Mouse (Mus musculus) right cerebral cortex, postnatal 36 days (tissue): Measurements from ENCODE around the gene Glis1.
A peak's percentile ranks its signal among the peaks of the same experiment; 100 is the strongest.

Source experiments
- DNase-seq, 2 experiments: peaks; one replicate each; pipeline ENCODE4 v3.0.0; 2022; ENCODE audit warnings: low spot score in 2 of 2, mixed read lengths in 1 of 2

The Glis1 gene

DNA sequence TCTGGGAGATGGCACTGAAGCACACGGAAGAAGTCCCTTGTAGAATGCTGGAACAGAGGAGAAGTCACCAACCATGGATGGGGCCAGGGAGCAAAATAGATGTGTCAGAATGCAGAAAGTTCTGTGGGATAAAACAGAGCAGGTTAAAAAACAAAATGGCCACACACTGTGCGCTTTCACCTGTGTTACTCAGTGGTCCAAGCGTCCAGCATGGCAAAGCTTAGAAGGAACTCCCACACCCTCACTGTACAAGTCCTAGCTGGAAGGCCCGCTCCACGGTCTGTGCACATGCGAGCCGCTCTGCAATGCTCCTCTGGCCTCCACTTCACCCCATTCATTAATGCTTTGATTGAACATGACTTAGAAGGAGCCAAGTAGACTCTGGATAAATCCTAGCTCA, 81.2 kb downstream of the Glis1 start:
- DNase-seq, result no peak

DNA sequence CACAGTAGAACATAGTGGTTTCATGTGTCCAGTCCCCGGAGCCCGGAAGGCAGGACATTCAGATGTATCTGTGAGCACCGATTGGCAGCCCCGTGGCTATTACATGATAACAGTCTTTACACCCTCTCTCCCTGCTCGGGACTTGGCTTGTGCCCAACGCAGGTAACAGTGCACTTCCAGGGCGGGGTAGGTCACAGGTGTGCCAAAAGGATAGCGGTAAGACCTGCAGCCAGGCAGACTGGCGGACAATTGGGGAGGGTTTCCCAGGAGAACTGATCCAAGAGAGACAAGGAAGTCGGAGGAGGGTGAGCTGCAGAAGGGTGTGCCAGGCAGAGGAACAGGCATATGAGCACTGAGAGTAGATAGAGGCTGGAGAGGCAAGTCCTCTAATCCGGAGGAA, 84.4 kb downstream of the Glis1 start:
- DNase-seq, result no peak

DNA sequence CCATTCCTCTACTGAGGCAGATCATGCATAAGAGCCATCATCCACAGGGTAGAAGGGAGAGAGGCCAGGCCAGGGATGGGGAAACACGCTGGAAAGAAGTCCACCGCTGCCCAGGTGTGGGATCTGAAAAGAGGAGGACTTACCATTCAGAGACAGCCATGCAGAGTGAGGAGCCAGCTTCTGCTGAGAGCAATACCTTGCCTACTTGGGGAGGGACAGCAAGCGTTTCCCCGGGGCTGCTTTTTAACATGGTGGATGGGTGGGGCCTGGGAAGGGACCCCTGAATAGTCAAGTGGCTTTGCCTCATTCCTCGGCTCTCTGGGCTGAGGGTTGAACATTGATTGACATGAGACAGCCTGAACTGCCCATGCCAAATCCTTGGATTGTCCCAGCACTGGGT, 85.7 kb downstream of the Glis1 start:
- no peak for DNase-seq

DNA sequence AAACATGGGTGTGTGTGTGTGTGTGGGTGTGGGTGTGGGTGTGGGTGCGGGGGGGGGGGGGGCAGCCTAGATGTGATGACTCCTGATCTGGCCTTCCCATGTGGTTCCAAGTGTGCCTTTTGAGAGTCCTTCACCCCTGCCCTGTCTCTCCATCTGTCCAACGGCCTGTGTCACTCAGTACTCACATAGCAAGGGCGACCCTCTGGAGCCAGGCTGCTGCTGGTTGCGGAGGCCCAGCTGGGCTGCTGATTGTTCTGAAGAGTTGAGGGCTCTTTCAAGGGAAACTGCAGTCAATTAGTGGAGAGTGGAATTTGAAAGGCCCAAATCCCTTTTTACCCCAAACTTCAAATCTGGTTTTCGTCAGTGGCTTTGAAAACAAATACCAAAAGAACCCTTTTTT, 86.4 kb downstream of the Glis1 start:
- DNase-seq, result no peak

DNA sequence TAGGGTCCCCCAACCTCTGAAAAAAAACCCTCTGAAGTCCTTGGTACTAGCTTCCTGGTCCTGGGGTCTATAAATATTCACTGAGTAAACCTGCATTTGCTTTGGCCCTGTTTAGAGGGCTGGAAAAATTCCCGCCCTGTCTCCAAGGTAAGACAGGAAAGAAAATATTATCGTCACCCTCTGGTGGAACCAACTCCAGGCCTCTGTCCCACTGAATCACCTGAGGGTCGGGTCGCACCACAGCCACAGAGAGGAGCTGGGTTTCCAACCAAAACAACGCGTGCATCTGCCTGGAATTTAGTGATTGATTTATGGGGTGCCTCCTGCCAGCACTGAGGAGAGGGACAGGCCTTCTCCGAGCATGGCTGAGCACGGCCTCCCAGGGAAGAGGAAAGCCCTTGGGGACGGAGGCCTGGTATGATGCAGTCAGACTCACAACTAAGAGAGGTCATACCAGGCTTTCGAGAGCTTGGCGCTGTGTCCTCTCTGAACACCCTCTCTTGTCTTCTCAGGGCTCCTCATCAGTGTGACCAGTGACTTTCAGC, 89.3 kb downstream of the Glis1 start:
- DNase-seq, result no peak

DNA sequence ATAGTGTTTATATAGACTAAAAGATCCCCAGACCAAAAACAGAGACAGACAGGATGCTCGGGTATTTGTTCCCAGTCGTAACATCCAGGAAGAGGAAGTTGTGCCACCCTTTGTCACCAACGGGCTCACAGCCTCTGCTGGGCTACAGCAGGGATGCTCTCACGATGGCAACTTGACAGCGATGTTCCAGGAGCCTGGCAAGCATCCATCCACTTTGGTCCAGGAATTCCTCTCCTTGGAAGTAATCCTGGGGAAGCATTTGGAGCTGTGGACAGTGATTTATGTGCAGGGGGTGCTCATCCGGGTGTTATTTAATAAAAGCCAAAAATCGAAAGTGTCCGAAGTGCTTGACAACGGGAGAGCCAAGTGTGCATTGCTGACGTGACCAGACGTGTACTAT, 100.7 kb downstream of the Glis1 start:
- DNase-seq, result no peak

DNA sequence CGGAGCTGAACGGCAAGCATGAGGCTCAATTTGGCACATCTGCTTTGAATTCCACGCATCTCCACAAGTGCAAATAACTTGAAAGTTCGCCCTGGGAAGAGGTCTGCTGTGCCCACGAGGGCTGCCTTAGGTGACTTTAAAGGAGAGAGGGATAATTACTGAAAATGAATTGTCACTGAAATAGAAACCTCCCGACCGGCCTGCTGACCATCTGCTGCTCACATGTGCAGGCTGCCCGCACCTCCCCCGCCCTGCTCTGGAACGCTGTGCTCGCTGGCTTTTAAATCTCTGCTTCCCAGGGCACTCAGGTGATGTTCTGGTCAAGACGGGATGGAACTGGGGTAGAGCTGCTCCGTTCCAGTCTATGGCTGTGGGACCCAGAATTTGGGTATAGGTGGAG, 103.7 kb downstream of the Glis1 start:
- no peak for DNase-seq

DNA sequence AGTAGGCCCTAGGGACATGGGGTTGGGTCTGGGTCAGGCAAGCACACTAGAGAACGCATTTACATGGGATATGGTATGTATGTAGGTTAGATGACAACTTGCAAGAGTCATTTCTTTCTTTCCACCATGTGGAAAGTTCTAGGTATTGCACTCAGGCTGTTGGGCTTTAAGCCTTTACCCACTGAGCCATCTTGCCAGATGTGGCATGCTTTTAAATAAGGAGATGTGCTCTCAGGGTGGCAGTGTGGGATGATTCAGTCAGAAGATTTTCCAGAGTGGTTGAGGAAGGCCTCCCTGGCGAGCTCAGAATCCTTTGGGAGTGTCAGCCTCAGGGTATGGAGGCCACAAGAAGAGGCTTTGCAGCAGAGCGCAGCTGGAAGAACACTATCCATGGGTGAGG, 104.2 kb downstream of the Glis1 start:
- DNase-seq, result no peak

DNA sequence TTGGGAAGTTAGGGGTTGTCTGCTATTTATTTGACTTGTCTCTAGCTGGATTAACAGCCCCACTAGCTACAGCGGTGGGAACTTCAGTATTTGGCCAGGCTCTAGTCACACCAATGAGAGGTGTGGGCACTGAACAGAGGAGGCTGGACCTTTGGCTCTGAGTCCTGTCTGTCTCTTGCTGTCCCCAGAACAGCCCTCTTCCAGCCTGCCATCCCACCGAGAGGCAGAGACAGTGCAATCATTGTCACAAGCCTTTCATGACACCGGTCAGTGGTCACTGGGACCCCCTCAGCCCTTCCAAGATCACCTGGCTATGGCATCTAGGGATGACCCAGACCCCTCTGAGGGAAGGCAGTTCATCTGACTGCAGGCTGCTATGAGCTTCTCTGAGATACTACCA, 104.6 kb downstream of the Glis1 start:
- DNase-seq, result no peak

DNA sequence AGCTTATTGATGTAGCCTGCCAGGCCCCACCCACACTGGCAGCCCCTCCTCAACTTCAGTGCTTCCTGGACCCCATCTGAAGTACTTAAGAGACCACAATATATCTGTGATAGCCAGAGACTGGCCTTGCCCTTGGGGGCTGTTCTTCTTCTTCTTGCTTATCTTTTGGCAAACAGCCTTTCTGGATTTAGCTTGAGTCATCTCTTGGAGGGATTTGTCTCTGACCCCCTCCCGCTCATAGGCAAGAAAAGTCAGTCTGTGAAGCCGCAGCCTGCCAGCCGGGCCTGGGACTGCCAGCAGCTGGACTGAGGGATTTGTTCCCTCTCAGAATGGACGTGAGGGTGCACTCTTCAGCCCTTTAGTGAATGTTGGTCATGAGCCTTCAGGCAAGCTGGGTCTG, 107.4 kb downstream of the Glis1 start:
- no peak for DNase-seq

DNA sequence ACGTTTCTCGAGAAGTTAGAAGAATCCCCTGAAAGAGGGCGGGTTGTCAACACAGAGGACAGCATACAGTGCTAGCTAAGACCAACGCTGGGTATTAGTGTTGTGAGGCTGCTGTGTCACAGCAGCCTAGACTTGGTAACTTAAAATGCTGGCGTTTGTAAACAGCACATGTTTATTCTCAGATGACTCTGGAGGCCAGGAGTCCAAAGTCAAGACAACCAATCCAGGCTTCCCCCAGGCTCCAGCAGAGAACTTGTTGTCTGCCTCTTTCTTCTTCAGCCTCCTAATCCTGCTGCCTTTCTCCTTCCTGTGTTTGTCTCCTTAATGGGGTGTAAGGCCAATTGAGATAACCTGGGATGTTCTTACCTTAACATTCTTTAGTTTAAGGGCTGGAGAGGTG, 110.5 kb downstream of the Glis1 start:
- DNase-seq, result no peak

DNA sequence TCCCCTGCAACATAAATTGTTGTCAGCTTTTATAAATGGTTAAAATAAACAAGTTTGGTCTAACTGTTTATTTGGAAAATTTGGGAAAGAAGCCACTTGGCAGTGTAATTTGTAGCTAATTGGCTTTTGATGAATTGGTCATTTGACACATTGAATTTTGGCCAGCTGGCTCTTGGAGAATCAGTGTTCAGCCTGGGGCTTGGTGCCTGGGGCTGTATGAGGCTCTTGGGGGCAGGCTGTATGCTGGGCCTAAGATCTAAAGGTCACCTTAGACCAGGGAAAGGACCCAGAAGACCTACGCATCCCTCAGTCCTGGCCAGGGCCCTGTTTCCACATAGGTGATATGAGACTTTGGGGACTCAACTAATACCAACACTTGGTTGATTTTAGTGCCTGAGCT, 111.3 kb downstream of the Glis1 start:
- no peak for DNase-seq

DNA sequence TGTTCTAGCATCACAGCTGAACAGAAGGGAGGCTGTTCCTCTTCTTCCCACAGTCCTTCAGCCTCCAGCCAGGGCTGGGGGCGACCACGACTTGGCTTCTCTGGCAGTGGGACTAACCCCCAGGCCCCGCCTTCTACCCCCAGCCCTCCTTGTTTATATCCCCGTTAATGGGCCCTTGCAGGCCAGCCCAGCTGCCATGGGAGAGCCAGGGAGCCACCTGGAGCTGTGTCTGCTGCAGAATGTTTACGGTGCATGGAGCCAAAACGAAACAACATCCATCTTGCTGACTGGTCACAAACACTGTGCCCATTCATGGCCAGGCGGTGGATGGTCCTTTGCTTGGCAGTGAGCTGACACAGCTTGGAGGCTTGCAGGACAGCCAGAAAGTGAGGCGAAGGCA, 112.1 kb downstream of the Glis1 start:
- no peak for DNase-seq

DNA sequence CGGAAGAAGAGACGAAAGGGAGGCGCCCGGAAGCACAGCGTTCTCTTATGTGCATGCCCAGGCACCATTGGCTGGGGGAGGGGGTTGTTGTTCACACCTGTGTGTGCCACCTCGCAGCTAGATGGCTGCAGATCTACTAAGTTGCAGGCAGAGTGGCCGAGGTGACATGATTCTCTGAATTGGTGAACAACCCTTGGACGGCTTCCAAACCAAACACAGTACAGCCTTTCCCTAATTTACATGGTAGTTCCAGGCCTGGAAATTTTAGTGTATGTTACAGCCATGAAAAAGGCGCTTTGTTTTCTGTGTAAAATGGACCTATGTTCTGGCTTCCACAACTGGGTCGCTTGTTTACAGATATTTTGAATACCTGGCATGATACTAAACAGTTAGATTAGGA, 115.7 kb downstream of the Glis1 start:
- DNase-seq, result no peak

DNA sequence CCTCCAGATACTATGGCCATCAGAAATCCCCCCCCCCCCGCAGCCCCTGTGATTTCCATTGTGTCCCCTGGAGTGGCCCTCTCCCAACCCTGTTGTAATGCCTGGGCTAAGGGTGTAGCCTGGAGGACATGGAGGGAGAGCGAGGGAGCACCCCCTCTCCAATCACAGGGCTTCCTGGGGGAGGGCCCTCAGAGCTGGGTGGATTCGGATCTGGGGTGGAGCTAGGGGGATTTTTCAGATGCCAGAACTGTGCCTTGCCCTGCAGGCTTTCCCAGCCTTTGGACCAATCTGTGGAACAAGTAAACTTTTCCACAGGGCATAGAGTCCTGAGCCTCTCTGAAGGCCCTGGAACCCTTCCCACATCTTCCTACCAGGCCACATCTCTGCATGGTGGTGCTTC, 116.2 kb downstream of the Glis1 start:
- DNase-seq, result no peak

DNA sequence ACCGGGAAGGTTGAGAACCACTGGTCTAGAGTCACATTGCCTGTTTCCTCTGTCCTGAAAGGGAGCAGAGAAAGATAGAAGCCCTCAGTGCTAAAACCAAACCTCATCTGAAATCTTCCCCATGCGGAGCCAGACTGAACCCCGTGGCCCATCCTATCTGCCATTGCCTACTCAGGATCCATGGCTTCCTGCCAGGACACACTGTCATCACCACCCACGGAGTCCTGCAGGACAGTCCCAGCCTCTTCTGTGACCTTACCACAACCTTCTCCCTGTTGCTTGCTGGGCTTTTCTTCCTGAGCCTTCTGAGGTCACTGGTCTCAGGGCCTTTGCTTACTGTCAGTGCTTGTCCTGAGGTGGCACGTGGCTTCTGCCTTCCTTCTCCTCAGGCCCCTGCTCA, 118.3 kb downstream of the Glis1 start:
- DNase-seq, result no peak

DNA sequence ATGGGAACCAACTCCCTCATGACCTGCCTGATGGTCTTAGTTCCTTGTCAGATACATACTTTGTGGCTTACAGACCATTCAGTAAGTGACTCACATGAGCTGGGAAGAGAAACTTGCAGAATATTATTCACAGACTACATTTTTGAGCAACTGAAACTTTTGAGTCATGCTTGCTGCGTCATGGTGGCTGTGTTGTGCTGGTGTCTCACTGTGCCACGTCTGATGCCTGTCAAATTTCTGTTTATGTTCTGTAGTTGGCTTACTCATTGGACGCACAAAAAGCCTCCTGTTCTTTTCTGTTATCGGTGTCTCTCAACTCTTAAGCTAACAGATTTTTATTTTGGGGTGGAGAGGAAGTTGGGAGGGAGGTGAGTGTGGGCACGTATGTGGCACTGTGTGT, 119.4 kb downstream of the Glis1 start:
- DNase-seq, result no peak

DNA sequence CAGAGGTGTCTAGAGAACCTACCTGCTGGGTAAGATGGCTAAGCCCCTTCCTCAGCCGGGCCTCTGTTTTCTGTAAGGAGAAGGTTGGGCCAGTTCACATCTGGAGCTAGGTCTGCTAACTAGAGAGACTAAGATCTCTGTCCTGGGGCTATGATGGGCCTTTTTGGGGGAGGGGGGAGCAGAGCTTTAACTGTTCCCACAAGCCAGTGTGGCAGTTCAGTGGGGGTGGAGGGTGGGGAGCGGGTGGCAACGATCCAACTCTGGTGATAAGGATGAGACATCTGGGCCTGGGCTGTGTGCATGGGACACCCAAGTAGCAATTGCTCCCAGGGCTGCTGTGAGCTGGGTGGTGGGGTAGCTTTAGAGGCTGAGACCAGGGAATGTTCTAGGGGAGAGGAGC, 124.4 kb downstream of the Glis1 start:
- DNase-seq, result no peak

DNA sequence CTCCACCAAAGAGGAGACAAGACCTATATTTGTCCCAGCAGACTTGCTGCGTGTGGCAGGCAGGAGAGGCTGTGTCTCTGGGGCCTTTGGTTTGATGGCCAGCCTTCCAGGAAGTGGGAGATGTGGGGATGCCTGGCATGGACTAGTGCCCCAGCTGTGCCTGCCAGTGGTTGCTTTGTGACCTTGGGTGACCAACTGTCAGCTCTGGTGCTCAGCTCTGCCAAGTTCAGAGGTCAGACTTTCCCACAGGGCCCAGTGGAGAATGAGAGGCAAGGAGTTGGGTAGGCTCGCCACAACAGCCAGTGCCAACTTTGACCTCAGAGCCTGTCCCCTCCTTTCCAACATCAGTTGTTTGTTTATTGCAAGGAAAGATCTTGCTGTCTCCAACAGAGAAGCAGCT, 126.7 kb downstream of the Glis1 start:
- DNase-seq, result no peak

DNA sequence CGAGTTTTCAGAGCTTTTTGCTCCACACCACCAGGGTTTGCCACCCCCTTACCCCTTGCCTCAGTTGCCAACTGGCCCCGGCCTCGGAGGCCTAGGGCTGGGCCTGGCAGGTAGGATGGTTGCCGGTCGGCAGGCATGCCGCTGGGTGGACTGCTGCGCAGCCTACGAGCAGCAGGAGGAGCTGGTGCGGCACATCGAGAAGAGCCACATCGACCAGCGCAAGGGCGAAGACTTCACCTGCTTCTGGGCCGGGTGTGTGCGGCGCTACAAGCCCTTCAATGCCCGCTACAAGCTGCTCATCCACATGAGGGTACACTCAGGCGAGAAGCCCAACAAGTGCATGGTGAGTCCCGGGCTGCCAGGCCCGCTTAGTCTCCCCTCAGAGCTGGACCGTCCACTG, 133.8 kb downstream of the Glis1 start:
- no peak for DNase-seq

DNA sequence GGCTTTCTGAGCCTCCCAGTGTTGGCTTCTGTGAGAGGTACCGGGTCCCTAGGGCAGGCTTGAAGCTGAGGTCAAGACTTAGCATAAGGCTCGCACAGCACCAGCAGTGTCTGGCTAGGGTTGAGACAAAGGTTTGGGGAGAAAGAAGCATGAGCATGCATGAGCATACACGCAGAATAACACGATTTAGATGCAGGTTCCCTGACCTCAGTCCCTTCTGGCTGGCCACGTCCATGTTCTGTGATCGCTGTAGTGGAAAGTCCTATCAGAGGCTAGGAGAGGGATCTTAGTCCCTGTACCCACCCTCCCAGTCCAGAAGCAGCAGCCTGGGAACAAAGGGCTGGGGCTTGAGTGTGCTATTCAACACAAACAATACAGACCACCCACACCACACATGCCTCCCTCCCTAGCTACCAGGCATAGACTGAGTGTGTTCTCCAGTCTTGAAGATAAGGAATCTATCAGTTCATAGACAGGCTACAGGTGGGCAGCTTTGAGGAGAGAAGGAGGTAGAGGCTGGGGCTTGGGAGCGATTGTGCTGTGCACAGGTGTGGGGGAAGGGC, 134.6 kb downstream of the Glis1 start:
- no peak for DNase-seq

DNA sequence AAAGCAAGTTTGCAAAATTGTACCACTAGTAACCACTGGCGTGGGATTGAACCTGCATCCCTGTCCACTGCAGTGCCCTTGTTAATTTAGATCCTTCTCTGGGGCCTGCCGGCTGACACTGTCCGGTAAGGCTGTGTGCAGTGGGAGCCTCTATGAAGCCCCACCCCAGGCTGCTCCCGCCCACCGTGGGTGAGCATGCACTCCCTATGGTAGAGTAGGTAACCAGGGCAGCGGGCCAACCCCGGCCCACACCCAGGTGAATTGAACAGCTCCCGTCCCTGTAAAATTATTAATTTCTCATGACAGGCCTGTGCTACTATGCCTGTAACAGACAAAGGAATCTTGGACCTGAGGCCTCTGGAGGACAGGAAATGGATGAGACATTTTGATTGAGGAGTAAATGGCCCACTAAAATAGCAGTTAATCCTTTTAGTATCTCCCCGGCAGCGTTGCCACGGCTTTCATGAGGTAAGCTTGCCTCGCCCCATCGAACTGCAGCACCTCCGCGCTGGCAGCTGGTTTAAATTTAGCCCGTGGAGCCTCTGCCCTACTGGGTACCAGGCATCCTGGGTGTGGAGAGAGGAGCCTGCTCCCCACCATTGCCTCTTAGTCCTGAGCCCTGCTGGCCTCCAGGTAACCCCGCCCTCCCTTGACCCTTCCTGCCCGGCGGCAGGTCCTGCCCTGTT, 136.1 kb downstream of the Glis1 start:
- no peak for DNase-seq

DNA sequence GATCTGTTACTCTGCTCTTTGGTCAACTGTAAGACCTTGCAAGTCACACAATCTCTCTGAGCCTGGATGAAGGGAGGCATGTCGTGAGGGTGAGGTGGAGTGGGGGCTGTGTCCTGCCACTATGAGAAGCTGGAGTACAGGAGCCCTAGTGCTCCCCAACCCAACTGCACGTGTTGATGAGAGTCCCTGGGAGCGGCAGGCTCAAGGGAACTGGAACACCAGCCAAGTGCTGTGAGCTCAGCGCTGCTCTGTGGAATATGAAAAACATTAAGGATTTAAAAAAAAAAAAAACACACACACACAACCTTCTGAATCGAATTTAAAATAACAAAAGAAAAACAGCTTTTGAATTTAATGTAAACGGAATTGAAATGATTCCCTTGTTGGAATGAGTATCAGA, 141.4 kb downstream of the Glis1 start:
- DNase-seq, result no peak

DNA sequence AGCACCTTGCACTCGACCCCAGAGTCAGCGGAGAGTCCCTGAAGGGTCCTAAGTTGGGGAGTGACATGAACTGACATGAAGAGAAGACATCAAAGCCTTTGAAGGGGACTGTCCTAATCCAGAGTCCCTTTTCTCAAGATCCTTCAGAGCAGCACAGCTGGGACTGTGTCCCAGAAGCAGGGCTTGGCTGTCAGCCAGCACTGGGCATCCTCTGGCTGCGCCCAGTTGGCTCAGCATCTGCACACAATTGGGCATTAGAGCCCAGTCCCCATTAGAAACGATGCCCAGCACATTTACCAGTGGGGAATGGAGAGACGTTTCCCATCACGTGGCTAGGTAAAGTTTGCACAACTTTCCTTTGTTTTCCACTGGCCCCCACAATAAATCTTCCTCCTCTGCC, 142.4 kb downstream of the Glis1 start:
- DNase-seq, result peak in 1 of 2 experiments; percentile 36
